Mouse (Mus musculus): ENCODE measurements around the gene Tnnt1.
A peak's percentile ranks its signal among the peaks of the same experiment; 100 is the strongest.
"Not testable (repeated sequence)": the region's sequence is repeated elsewhere in the genome, so short reads cannot be mapped to it uniquely, and the experiment has no call there.

Gene Tnnt1

GRCm38 (mm10) chr7:4516332-4517050, at the start of gene Tnnt1:
Gene Tnnt1, minus strand, starts transcription at chr7:4516382.
- no peak for DNase-seq

GRCm38 (mm10) chr7:4562660-4563059, 46.5 kb upstream of the Tnnt1 start:
- DNase-seq: no peak

- DNase-seq: no peak
These were observed 41.0 kb upstream of the Tnnt1 start for GRCm38 (mm10) chr7:4557167-4557560.

- peak; percentile 74 to 75 for DNase-seq
These were observed 40.3 kb upstream of the Tnnt1 start for GRCm38 (mm10) chr7:4556256-4557166.

- DNase-seq: no peak
These were observed 31.0 kb upstream of the Tnnt1 start, which contains the start of gene Syt5 for GRCm38 (mm10) chr7:4547221-4547641. Gene Syt5, minus strand, starts transcription at chr7:4547541.

GRCm38 (mm10) chr7:4546591-4547131, 30.5 kb upstream of the Tnnt1 start:
- DNase-seq: peak; percentile 38 to 72

GRCm38 (mm10) chr7:4546050-4546449, 29.9 kb upstream of the Tnnt1 start:
- no peak for DNase-seq

GRCm38 (mm10) chr7:4542013-4542412, 25.8 kb upstream of the Tnnt1 start:
- DNase-seq: no peak

GRCm38 (mm10) chr7:4541344-4541743, 25.2 kb upstream of the Tnnt1 start:
- no peak for DNase-seq

GRCm38 (mm10) chr7:4539019-4539418, 22.8 kb upstream of the Tnnt1 start:
- no peak for DNase-seq

GRCm38 (mm10) chr7:4537181-4537580, 21.0 kb upstream of the Tnnt1 start:
- no peak for DNase-seq

- no peak for DNase-seq
These were observed 20.2 kb upstream of the Tnnt1 start for GRCm38 (mm10) chr7:4536369-4536768.

GRCm38 (mm10) chr7:4532005-4532729, 16.0 kb upstream of the Tnnt1 start, which contains the start of gene Dnaaf3:
Gene Dnaaf3, minus strand, starts transcription at chr7:4532453.
- DNase-seq: peak; percentile 81 to 92

- DNase-seq: not testable (repeated sequence)
These were observed 14.0 kb upstream of the Tnnt1 start for GRCm38 (mm10) chr7:4530166-4530565.

GRCm38 (mm10) chr7:4527302-4527689, 11.1 kb upstream of the Tnnt1 start:
- no peak for DNase-seq

- DNase-seq: peak; percentile 73 to 80
These were observed 10.4 kb upstream of the Tnnt1 start for GRCm38 (mm10) chr7:4526341-4527301.

- peak; percentile 48 to 54 for DNase-seq
These were observed 8.2 kb upstream of the Tnnt1 start, which contains the start of gene Tnni3 for GRCm38 (mm10) chr7:4524212-4524922. Gene Tnni3, minus strand, starts transcription at chr7:4524229.

GRCm38 (mm10) chr7:4523205-4524130, 7.3 kb upstream of the Tnnt1 start:
- no peak for DNase-seq

- no peak for DNase-seq
These were observed 6.1 kb upstream of the Tnnt1 start for GRCm38 (mm10) chr7:4522292-4522691.

All from kidney, postnatal 25 days (tissue).